Mouse (Mus musculus): ENCODE data around the gene Tesk2. TPM values are rescaled to one million over a fixed set of nuclear protein-coding genes. Genes with fewer than 3 reads are reported as not detected.

The Tesk2 gene
- polyA plus RNA-seq, 1 experiment from 2014 or later, result 2.6 TPM

GRCm38 (mm10) chr4:116807197-116808129 is 86.7 kb downstream of the Tesk2 start, which contains the start of the genes Toe1 and Mutyh:
TSS of gene Toe1 (minus strand) at chr4:116807640.
TSS of gene Mutyh (plus strand) at chr4:116807723.
- Histone ChIP-seq H3K27ac (peak within 1 kb of the TSS; percentile 91), H3K4me2 (peak within 1 kb of the TSS; percentile 82), H3K4me1 (peaks cover 14% of the 10 kb centered on the region), H3K9ac (peak within 1 kb of the TSS; percentile 76), H3K4me3 (peak within 1 kb of the TSS; percentile 70), H3K36me3 (replicated peaks) (peaks cover 26% of the 10 kb centered on the region; the same call in 1 of the 2 replicates), H3K9me3 (no peaks in the 10 kb centered on the region), H3K27me3 (replicated peaks) (no peaks in the 10 kb centered on the region)
- WGBS, result under 1% methylated on average over 58 of the region's 58 CpGs
- ATAC-seq (replicated peaks), result peak; percentile 98

GRCm38 (mm10) chr4:116811012-116811411 is 90.3 kb downstream of the Tesk2 start:
- H3K27me3 ChIP-seq (replicated peaks), result no peaks in the 10 kb centered on the region
- no peak overlapping the region for H3K4me2 ChIP-seq
- 85% methylated on average over 3 of the region's 3 CpGs for WGBS
- H3K9ac ChIP-seq, result no peak overlapping the region
- peaks cover 14% of the 10 kb centered on the region for H3K4me1 ChIP-seq
- no peak overlapping the region for H3K4me3 ChIP-seq
- no peaks in the 10 kb centered on the region for H3K36me3 ChIP-seq (replicated peaks)
- no peak overlapping the region for H3K27ac ChIP-seq
- H3K9me3 ChIP-seq, result no peaks in the 10 kb centered on the region
- no peak for ATAC-seq (replicated peaks)

GRCm38 (mm10) chr4:116815276-116815675 is 94.5 kb downstream of the Tesk2 start:
- no peaks in the 10 kb centered on the region for H3K9me3 ChIP-seq
- no peaks in the 10 kb centered on the region for H3K36me3 ChIP-seq (replicated peaks)
- H3K27ac ChIP-seq, result no peak overlapping the region
- no peak overlapping the region for H3K9ac ChIP-seq
- no peak for ATAC-seq (replicated peaks)
- WGBS, result 92% methylated on average over 5 of the region's 5 CpGs
- H3K4me2 ChIP-seq, result no peak overlapping the region
- H3K27me3 ChIP-seq (replicated peaks), result peaks cover 7% of the 10 kb centered on the region; the same call in 1 of the 2 replicates
- no peak overlapping the region for H3K4me3 ChIP-seq
- no peaks in the 10 kb centered on the region for H3K4me1 ChIP-seq

- Histone ChIP-seq H3K27ac (no peak overlapping the region), H3K9me3 (no peaks in the 10 kb centered on the region), H3K9ac (no peak overlapping the region), H3K36me3 (replicated peaks) (no peaks in the 10 kb centered on the region), H3K4me3 (no peak overlapping the region), H3K4me1 (peaks cover 12% of the 10 kb centered on the region), H3K27me3 (replicated peaks) (peaks cover 26% of the 10 kb centered on the region), H3K4me2 (no peak overlapping the region)
- no peak for ATAC-seq (replicated peaks)
- WGBS, result 94% methylated on average over 6 of the region's 6 CpGs
Measured at GRCm38 (mm10) chr4:116817486-116817885, 96.7 kb downstream of the Tesk2 start.

GRCm38 (mm10) chr4:116819968-116820901 is 99.5 kb downstream of the Tesk2 start:
- peak; percentile 4; the same call in 1 of the 2 replicates for ATAC-seq (replicated peaks)
- Histone ChIP-seq H3K36me3 (replicated peaks) (no peaks in the 10 kb centered on the region), H3K4me1 (peaks cover 16% of the 10 kb centered on the region), H3K9me3 (no peaks in the 10 kb centered on the region), H3K27me3 (replicated peaks) (peaks cover 26% of the 10 kb centered on the region), H3K4me3 (peak overlapping the region; percentile 41), H3K9ac (peak overlapping the region; percentile 41; the same call in 1 of the 2 replicates), H3K4me2 (peak overlapping the region; percentile 90), H3K27ac (no peak overlapping the region)
- 23% methylated on average over 32 of the region's 32 CpGs for WGBS

GRCm38 (mm10) chr4:116820902-116821693 is 100.3 kb downstream of the Tesk2 start:
- H3K36me3 ChIP-seq (replicated peaks), result no peaks in the 10 kb centered on the region
- H3K4me2 ChIP-seq, result peak overlapping the region; percentile 90
- peaks cover 26% of the 10 kb centered on the region for H3K27me3 ChIP-seq (replicated peaks)
- peak overlapping the region; percentile 41 for H3K4me3 ChIP-seq
- ATAC-seq (replicated peaks), result peak; percentile 52
- WGBS, result under 1% methylated on average over 51 of the region's 51 CpGs
- no peak overlapping the region for H3K27ac ChIP-seq
- H3K4me1 ChIP-seq, result peaks cover 20% of the 10 kb centered on the region
- H3K9me3 ChIP-seq, result no peaks in the 10 kb centered on the region
- peak overlapping the region; percentile 41 for H3K9ac ChIP-seq

GRCm38 (mm10) chr4:116821694-116822016 is 100.9 kb downstream of the Tesk2 start, which contains the start of gene Hpdl:
TSS of gene Hpdl (minus strand) at chr4:116821707.
- Histone ChIP-seq H3K36me3 (replicated peaks) (no peaks in the 10 kb centered on the region), H3K4me1 (peaks cover 20% of the 10 kb centered on the region), H3K9ac (peak within 1 kb of the TSS; percentile 41), H3K9me3 (no peaks in the 10 kb centered on the region), H3K4me2 (peak within 1 kb of the TSS; percentile 90), H3K27ac (no peak within 1 kb of the TSS), H3K4me3 (peak within 1 kb of the TSS; percentile 41), H3K27me3 (replicated peaks) (peaks cover 26% of the 10 kb centered on the region)
- ATAC-seq (replicated peaks), result no peak
- 13% methylated on average over 9 of the region's 9 CpGs for WGBS

GRCm38 (mm10) chr4:116824541-116825004 is 103.8 kb downstream of the Tesk2 start:
- no peaks in the 10 kb centered on the region for H3K9me3 ChIP-seq
- under 1% methylated on average over 29 of the region's 29 CpGs for WGBS
- H3K4me1 ChIP-seq, result peaks cover 24% of the 10 kb centered on the region
- H3K9ac ChIP-seq, result peak overlapping the region; percentile 75
- peak overlapping the region; percentile 79 for H3K4me2 ChIP-seq
- H3K27ac ChIP-seq, result peak overlapping the region; percentile 84
- peaks cover 24% of the 10 kb centered on the region for H3K27me3 ChIP-seq (replicated peaks)
- peak overlapping the region; percentile 59 for H3K4me3 ChIP-seq
- ATAC-seq (replicated peaks), result peak; percentile 80
- H3K36me3 ChIP-seq (replicated peaks), result no peaks in the 10 kb centered on the region

GRCm38 (mm10) chr4:116827819-116828218 is 107.1 kb downstream of the Tesk2 start:
- H3K9ac ChIP-seq, result no peak overlapping the region
- H3K4me3 ChIP-seq, result no peak overlapping the region
- ATAC-seq (replicated peaks), result no peak

GRCm38 (mm10) chr4:116829364-116830069 is 108.8 kb downstream of the Tesk2 start:
- H3K27ac ChIP-seq, result peak overlapping the region; percentile 64
- H3K4me2 ChIP-seq, result no peak overlapping the region
- H3K4me3 ChIP-seq, result no peak overlapping the region
- no peaks in the 10 kb centered on the region for H3K36me3 ChIP-seq (replicated peaks)
- no peak overlapping the region for H3K9ac ChIP-seq
- H3K27me3 ChIP-seq (replicated peaks), result 0 out of 2 replicates have a peak, but pooled peaks cover 2% of the 10 kb centered on the region
- H3K4me1 ChIP-seq, result peaks cover 20% of the 10 kb centered on the region
- WGBS, result 28% methylated on average over 6 of the region's 6 CpGs
- ATAC-seq (replicated peaks), result no peak
- H3K9me3 ChIP-seq, result no peaks in the 10 kb centered on the region

More at GRCm38 (mm10) chr4:116827819-116828218, 107.1 kb downstream of the Tesk2 start:
- no peaks in the 10 kb centered on the region for H3K36me3 ChIP-seq (replicated peaks)
- H3K4me1 ChIP-seq, result peaks cover 20% of the 10 kb centered on the region
- H3K27me3 ChIP-seq (replicated peaks), result 0 out of 2 replicates have a peak, but pooled peaks cover 2% of the 10 kb centered on the region
- no peak overlapping the region for H3K27ac ChIP-seq
- H3K9me3 ChIP-seq, result no peaks in the 10 kb centered on the region
- no peak overlapping the region for H3K4me2 ChIP-seq
- 2% methylated on average over 4 of the region's 4 CpGs for WGBS

GRCm38 (mm10) chr4:116830070-116830368 is 109.3 kb downstream of the Tesk2 start:
- peak; percentile 53; the same call in 1 of the 2 replicates for ATAC-seq (replicated peaks)
- H3K27ac ChIP-seq, result peak overlapping the region; percentile 64
- peaks cover 19% of the 10 kb centered on the region for H3K4me1 ChIP-seq
- H3K9ac ChIP-seq, result no peak overlapping the region
- WGBS, result 5% methylated on average over 6 of the region's 6 CpGs
- no peak overlapping the region for H3K4me3 ChIP-seq
- no peaks in the 10 kb centered on the region for H3K36me3 ChIP-seq (replicated peaks)
- H3K4me2 ChIP-seq, result no peak overlapping the region
- no peaks in the 10 kb centered on the region for H3K9me3 ChIP-seq
- H3K27me3 ChIP-seq (replicated peaks), result 0 out of 2 replicates have a peak, but pooled peaks cover 2% of the 10 kb centered on the region

All from midbrain, embryonic 15.5 days (tissue).